Mouse (Mus musculus) ES-E14 (cell line): ENCODE measurements around the gene Tspan2. TPM values are rescaled to one million over a fixed set of nuclear protein-coding genes. Genes with fewer than 3 reads are reported as not detected.
A peak's percentile ranks its signal among the peaks of the same experiment; 100 is the strongest.

Experiments
- DNase-seq: peaks from one replicate; pipeline ENCODE4 v3.0.0-alpha.2; 2013; ENCODE audit warnings: low read depth, low spot score
- H3K27ac ChIP-seq: 2 replicates; pipeline ENCODE4 v1.5.1; 2012; ENCODE audit warnings: low read depth, mild to moderate bottlenecking, low read length, moderate library complexity, mixed read lengths; ENCODE audit not compliant: poor library complexity, insufficient read depth, severe bottlenecking
- H3K36me3 ChIP-seq: 2 replicates; pipeline ENCODE4 v1.6.1; 2012; ENCODE audit warnings: mild to moderate bottlenecking, low read length, moderate library complexity, mixed read lengths; ENCODE audit not compliant: control insufficient read depth, poor library complexity, insufficient read depth, severe bottlenecking
- H3K4me1 ChIP-seq, 2 experiments: fragments of 150-350 bp in 1 of 2; sonication (generic) in 1 of 2; 2 replicates each; pipeline ENCODE4 v1.6.1; 2012; ENCODE audit warnings: low read length in 2 of 2, mild to moderate bottlenecking in 1 of 2, mixed read lengths in 1 of 2; ENCODE audit not compliant: control insufficient read depth in 2 of 2, insufficient read depth in 2 of 2, poor library complexity in 1 of 2
- H3K4me3 ChIP-seq, 2 experiments: fragments of 150-350 bp in 1 of 2; sonication (generic) in 1 of 2; 2 replicates each; pipeline ENCODE4 v1.5.1; 2012; ENCODE audit warnings: low read length in 2 of 2, low read depth in 1 of 2, mild to moderate bottlenecking in 1 of 2, mixed read lengths in 1 of 2; ENCODE audit not compliant: insufficient read depth in 1 of 2, poor library complexity in 1 of 2, severe bottlenecking in 1 of 2
- H3K9ac ChIP-seq: 2 replicates; pipeline ENCODE4 v1.6.1; 2012; ENCODE audit warnings: low read depth, mild to moderate bottlenecking, low read length, mixed read lengths; ENCODE audit not compliant: poor library complexity, insufficient read depth, severe bottlenecking
- H3K9me3 ChIP-seq: fragments of 150-350 bp; sonication (generic); 2 replicates; pipeline ENCODE4 v1.6.1; 2012; ENCODE audit warnings: low read depth, mild to moderate bottlenecking, low read length; ENCODE audit not compliant: control insufficient read depth, insufficient read depth
- CHD2 ChIP-seq: IDR thresholded peaks from 2 replicates; pipeline ENCODE4 v1.6.1; 2014; ENCODE audit warnings: mild to moderate bottlenecking, low read depth, low read length, inconsistent platforms
- HCFC1 ChIP-seq: IDR thresholded peaks from 2 replicates; pipeline ENCODE4 v1.6.1; 2012; ENCODE audit warnings: low read length, inconsistent platforms, borderline replicate concordance; ENCODE audit not compliant: insufficient read depth
- MAFK ChIP-seq: IDR thresholded peaks from 2 replicates; pipeline ENCODE4 v1.6.1; 2014; ENCODE audit warnings: mild to moderate bottlenecking, low read depth, low read length, inconsistent platforms; ENCODE audit not compliant: insufficient read depth
- ZC3H11A ChIP-seq: IDR thresholded peaks from 2 replicates; pipeline ENCODE4 v1.6.1; 2012; ENCODE audit warnings: low read depth, mild to moderate bottlenecking, inconsistent platforms, low read length, borderline replicate concordance
- ZNF384 ChIP-seq: IDR thresholded peaks from 2 replicates; pipeline ENCODE4 v1.6.1; 2012; ENCODE audit warnings: low read depth, low read length, inconsistent platforms
- in situ Hi-C, 2 experiments: fragments of 600-800 bp; cut with MboI; formaldehyde crosslinking; loops; one replicate each; pipeline ENCODE4 v1.15.1; 2025; ENCODE audit warnings: low sequenced_read_pairs in 2 of 2, inconsistent platforms in 1 of 2; ENCODE audit not compliant: unreplicated experiment in 2 of 2
- total RNA-seq: library from RNA; depleted of rRNA; stranded (reverse); fragments of 300-350 nt; gene quantifications from 2 replicates; pipeline ENCODE4 v1.2.3, GENCODE M21; 2012; rRNA removed

Gene Tspan2
- total RNA-seq, 1 experiment, result 23.2 TPM

DNA sequence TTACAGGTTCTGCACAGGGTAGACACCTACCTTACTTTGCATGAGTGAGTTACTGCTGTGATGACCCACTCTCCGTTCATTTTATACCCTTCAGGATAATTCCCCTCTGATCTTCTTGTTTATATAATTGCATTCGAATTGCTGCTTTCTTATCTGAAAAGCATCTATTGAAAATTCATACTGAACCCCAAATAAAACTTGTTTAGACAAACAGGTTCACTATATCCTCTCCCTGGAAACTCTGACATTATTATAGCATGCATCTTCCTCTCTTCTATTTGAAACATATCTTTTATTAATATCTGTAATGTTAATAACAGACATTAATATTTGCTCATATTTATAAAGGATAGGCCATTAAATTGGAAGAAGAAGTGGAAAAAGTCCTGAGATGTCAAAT lies 48.3 kb downstream of the Tspan2 start, which contains the start of gene Tshb:
Gene Tshb (minus strand): TSS at position 101 of the 400 bp plus-strand sequence.
- Histone ChIP-seq H3K27ac (no peak within 1 kb of the TSS), H3K4me3 (no peak within 1 kb of the TSS), H3K9ac (no peak within 1 kb of the TSS), H3K36me3 (no peaks in the 10 kb centered on the region), H3K4me1 (no peaks in the 10 kb centered on the region), H3K9me3 (no peaks in the 10 kb centered on the region)
- in situ Hi-C loops, result no loop called here
- TF ChIP-seq CHD2, result no peak
- TF ChIP-seq ZC3H11A, result no peak
- TF ChIP-seq MAFK, result no peak
- TF ChIP-seq HCFC1, result no peak
- no peak for TF ChIP-seq ZNF384
- no peak for DNase-seq

- H3K4me1 ChIP-seq, result no peaks in the 10 kb centered on the region
- no peak overlapping the region for H3K9ac ChIP-seq
- TF ChIP-seq ZC3H11A, result no peak
- TF ChIP-seq MAFK, result no peak
- no peak for TF ChIP-seq CHD2
- no peak for TF ChIP-seq ZNF384
- TF ChIP-seq HCFC1, result no peak
- H3K27ac ChIP-seq, result no peak overlapping the region
- no peaks in the 10 kb centered on the region for H3K9me3 ChIP-seq
- no peaks in the 10 kb centered on the region for H3K36me3 ChIP-seq
- H3K4me3 ChIP-seq, result no peak overlapping the region
- in situ Hi-C loops, result no loop called here
- no peak for DNase-seq
These were observed 53.0 kb downstream of the Tspan2 start for GRCm38 (mm10) chr3:102787369-102787768.

DNA sequence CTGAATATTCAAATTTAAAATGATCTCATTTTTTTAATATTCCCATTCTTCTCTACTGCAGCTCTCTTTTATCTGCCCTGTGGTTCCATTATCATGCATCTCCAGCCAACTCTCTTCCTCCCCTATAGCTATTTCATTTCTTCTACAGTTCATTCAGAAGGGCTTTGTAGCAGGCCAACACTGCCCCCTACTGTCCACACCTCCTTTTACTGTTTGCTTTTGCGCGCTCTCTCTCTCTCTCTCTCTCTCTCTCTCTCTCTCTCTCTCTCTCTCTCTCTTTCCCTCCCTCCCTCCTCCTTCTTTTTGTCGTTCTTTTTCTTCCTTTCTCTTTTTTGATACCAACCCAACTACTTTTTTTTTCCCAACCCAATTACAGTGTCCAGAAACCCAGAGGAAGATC lies 69.6 kb downstream of the Tspan2 start:
- Histone ChIP-seq H3K9me3 (no peaks in the 10 kb centered on the region), H3K27ac (no peak overlapping the region), H3K36me3 (no peaks in the 10 kb centered on the region), H3K4me3 (no peak overlapping the region), H3K9ac (no peak overlapping the region), H3K4me1 (no peaks in the 10 kb centered on the region)
- no peak for TF ChIP-seq CHD2
- peak; percentile 89 for TF ChIP-seq ZC3H11A
- DNase-seq, result peak; percentile 51
- in situ Hi-C loops, result loop anchor here in 1 of 2 experiments (10.0 to 25.0 kb wide), 2 partner anchors 99 to 467 kb away; no protein-coding TSS in a partner anchor

GRCm38 (mm10) chr3:102842386-102842785 lies 108.1 kb downstream of the Tspan2 start:
- Histone ChIP-seq H3K4me1 (no peaks in the 10 kb centered on the region), H3K4me3 (no peak overlapping the region), H3K36me3 (no peaks in the 10 kb centered on the region), H3K9ac (no peak overlapping the region), H3K9me3 (no peaks in the 10 kb centered on the region), H3K27ac (no peak overlapping the region)
- TF ChIP-seq CHD2, result no peak
- TF ChIP-seq ZC3H11A, result no peak
- no peak for TF ChIP-seq HCFC1
- no peak for TF ChIP-seq ZNF384
- TF ChIP-seq MAFK, result no peak
- DNase-seq, result no peak
- in situ Hi-C loops, result no loop called here

- no peak overlapping the region for H3K27ac ChIP-seq
- in situ Hi-C loops, result no loop called here
- no peak overlapping the region for H3K4me3 ChIP-seq
- H3K9ac ChIP-seq, result no peak overlapping the region
- TF ChIP-seq CHD2 (no peak), ZNF384 (no peak), ZC3H11A (no peak), MAFK (no peak), HCFC1 (no peak)
- no peaks in the 10 kb centered on the region for H3K9me3 ChIP-seq
- DNase-seq, result peak; percentile 39
- H3K36me3 ChIP-seq, result no peaks in the 10 kb centered on the region
- H3K4me1 ChIP-seq, result no peaks in the 10 kb centered on the region; a peak in 1 of 4 replicates
These were observed 114.3 kb downstream of the Tspan2 start for GRCm38 (mm10) chr3:102848661-102849060.

Other genes with a start within 250 kb of the Tspan2 start
- not detected in 2 replicates for gene Tshb, start 48.2 kb downstream of the Tspan2 start, total RNA-seq
- gene Sycp1, start 201.6 kb downstream of the Tspan2 start, total RNA-seq, result 2.8 and 3.6 TPM in 2 replicates
- not detected in 2 replicates for gene Nr1h5, start 229.6 kb downstream of the Tspan2 start, total RNA-seq